Mouse (Mus musculus): ENCODE measurements at regions not wholly inside any gene's neighbourhood (a gene's known extent, or its start where the extent isn't known, plus 50 kb on each side); places are given as distances from the start of the nearest gene placed in this dataset.

DNA sequence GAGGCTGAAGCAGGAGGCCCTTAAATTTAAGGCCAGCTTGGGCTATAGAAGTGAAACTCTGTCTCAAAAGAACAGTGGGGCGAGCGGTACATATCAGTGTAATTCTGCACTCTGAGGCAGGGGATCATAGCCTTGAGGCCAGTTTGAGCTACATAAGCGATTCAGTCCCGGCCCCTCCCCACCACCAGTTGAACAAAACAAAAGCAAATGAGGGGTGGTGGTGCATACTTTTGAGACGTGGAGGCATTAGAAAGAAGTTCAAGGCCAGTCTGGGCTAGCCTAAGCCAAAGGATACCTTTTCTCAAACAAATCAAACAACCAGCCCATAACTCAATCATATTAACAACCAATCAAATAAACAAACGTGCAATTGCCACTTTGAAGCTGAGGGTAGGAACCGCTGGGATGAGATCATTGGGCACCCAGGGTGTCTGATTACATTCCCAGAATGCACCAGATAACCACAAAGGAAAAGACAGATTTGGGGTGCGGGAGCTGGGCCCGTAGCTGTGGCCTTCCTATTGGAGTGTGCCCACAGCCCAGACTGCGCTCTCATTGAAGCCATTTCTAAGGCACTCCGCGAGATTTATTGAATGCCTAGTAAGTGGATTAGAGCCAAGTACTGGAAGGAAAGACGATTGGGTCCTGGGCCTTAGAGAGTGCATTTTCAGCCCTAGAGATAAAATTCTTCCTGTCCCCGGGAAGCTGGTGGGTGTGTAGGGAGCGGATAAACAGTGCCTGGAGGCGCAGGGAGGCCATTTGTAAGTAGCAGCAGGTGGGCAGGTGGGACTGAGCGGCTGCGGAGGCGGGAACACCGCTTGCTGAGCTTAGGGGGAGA lies 125.5 kb upstream of the Med13l start:
- TF ChIP-seq POLR2A (IDR thresholded peaks at IDR 0.05; ENCODE audit: low read depth, low read length) (no peak), CTCF (IDR thresholded peaks at IDR 0.05; ENCODE audit: borderline replicate concordance, insufficient read depth, low read length) (no peak)
